Mouse (Mus musculus) spleen, adult 2 months (tissue): ENCODE measurements around the gene Angptl8. TPM values are rescaled to one million over a fixed set of nuclear protein-coding genes. Genes with fewer than 3 reads are reported as not detected.
A peak's percentile ranks its signal among the peaks of the same experiment; 100 is the strongest.

Experiments
- DNase-seq, 2 experiments: peaks; one replicate each; pipeline versions ENCODE4 v3.0.0 to v3.0.0-alpha.2; 2012 to 2021; ENCODE audit warnings: low spot score in 2 of 2, low read depth in 1 of 2
- H3K27ac ChIP-seq: fragments of 200-500 bp; 2 replicates; pipeline ENCODE4 v1.5.1; 2012; ENCODE audit warnings: low read length, inconsistent platforms; ENCODE audit not compliant: insufficient read depth
- H3K27me3 ChIP-seq: fragments of 200-500 bp; 2 replicates; pipeline ENCODE4 v1.6.1; 2012; ENCODE audit warnings: mild to moderate bottlenecking, moderate library complexity, low read length, inconsistent platforms; ENCODE audit not compliant: control insufficient read depth, insufficient read depth
- H3K36me3 ChIP-seq: fragments of 200-500 bp; 2 replicates; pipeline ENCODE4 v1.6.1; 2012; ENCODE audit warnings: mild to moderate bottlenecking, low read length, inconsistent platforms; ENCODE audit not compliant: control insufficient read depth, insufficient read depth
- H3K4me1 ChIP-seq: fragments of 200-500 bp; 2 replicates; pipeline ENCODE4 v1.6.1; 2011; ENCODE audit warnings: inconsistent platforms; ENCODE audit not compliant: control insufficient read depth, insufficient read depth, insufficient read length
- H3K4me3 ChIP-seq: fragments of 200-500 bp; 2 replicates; pipeline ENCODE4 v1.5.1; 2011; ENCODE audit warnings: mild to moderate bottlenecking, inconsistent platforms; ENCODE audit not compliant: insufficient read depth, insufficient read length; ENCODE audit errors: extremely low read depth
- CTCF ChIP-seq: fragments of 200-500 bp; IDR thresholded peaks from 2 replicates; pipeline ENCODE4 v1.5.1; 2011; ENCODE audit warnings: mild to moderate bottlenecking, inconsistent platforms; ENCODE audit not compliant: insufficient read depth, insufficient read length, insufficient replicate concordance; ENCODE audit errors: extremely low read depth
- POLR2A ChIP-seq: fragments of 200-500 bp; IDR thresholded peaks from 2 replicates; pipeline ENCODE4 v1.6.1; 2011; ENCODE audit warnings: low read depth, low read length, inconsistent platforms
- WGBS: fragments of 180-500 bp; shearing (Covaris S2); methylation state at CpG from one replicate; pipeline ENCODE4 v1.1.7; 2018; 5-methylcytosine and 5-hydroxymethylcytosine counted together
- polyA plus RNA-seq: library from polyadenylated mRNA; depleted of rRNA; stranded (reverse); fragments of >200 nt; gene quantifications from 2 replicates; pipeline ENCODE4 v1.2.3, GENCODE M21; 2012

Gene Angptl8
- polyA plus RNA-seq, 1 experiment = 0.60 TPM

DNA sequence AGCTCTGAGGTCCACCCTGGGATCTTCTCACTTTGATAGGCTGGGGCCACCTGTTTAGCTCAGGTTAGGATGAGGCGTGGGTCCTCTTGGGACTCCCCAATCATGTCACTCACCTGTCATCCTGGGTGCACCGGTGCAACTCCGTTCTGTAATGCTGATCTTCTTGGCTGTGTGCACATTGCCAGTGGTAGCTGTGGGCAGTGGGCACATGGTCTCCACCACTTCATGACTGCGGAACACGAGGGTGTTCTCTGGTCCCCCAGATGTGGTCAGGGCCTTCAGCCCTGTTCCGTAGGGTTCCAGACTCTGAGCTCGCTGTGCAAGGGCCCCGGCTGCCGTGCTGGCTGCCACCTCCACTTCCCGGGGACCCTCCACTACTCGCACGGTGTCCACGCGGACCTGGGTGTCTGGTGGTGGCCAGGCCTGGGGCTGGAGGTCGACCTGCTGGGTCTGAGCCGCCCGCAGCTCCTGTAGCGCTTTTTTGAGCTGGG, 40.9 kb upstream of the Angptl8 start:
- Histone ChIP-seq H3K36me3 (no peaks in the 10 kb centered on the region), H3K4me1 (peaks cover 8% of the 10 kb centered on the region; the same call in 1 of the 2 replicates), H3K27me3 (peaks cover 4% of the 10 kb centered on the region; the same call in 1 of the 2 replicates), H3K4me3 (no peak overlapping the region), H3K27ac (no peak overlapping the region)
- TF ChIP-seq POLR2A = no peak
- no peak for TF ChIP-seq CTCF
- WGBS = 93% methylated on average over 18 of the region's 18 CpGs
- DNase-seq = no peak

DNA sequence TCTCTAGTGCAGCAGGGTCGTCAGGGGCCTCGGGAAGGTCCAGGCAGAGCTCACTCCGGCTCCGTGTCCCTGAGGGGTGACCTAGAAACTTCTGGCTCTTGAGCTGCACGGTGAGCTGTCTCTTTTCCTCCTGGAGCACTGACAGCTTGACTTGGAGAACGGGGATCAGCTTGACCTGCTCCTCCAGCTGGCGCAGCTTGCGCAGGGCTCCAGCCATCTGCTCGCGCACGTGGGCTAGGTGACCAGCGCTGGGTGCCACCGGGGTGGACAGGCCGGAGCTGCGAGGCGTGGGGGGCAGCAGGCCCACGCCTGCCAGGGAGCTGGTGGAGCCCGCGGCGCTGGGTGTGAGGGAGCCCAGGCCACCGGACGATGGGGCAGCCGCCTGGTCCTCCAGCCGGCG, 40.4 kb upstream of the Angptl8 start:
- WGBS = 96% methylated on average over 25 of the region's 25 CpGs
- Histone ChIP-seq H3K4me1 (peaks cover 8% of the 10 kb centered on the region; the same call in 1 of the 2 replicates), H3K4me3 (no peak overlapping the region), H3K36me3 (no peaks in the 10 kb centered on the region), H3K27me3 (peaks cover 4% of the 10 kb centered on the region; the same call in 1 of the 2 replicates), H3K27ac (no peak overlapping the region)
- no peak for DNase-seq
- TF ChIP-seq POLR2A (no peak), CTCF (no peak)

DNA sequence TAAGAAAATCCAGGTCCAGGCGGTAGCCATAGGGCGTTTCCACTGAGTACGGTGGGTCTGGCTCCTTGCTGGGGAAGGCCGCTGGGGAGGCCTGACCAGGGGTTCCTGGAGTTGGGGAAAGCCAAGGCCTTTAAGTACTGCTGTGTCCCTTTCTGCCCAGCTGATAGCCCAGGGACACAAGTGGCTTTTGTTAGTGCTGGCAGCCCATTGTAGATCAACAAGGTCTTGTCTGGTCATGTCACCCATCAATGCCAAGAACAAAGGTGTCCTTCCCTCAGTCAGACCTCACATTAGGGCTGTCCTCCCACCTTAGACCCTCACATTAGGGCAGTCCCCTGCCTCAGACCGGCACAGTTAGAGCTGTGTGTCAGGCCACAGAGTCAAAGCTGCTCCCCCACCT, 39.7 kb upstream of the Angptl8 start:
- no peak for TF ChIP-seq POLR2A
- TF ChIP-seq CTCF = no peak
- no peak overlapping the region for H3K27ac ChIP-seq
- peaks cover 4% of the 10 kb centered on the region; the same call in 1 of the 2 replicates for H3K27me3 ChIP-seq
- H3K4me1 ChIP-seq = peaks cover 8% of the 10 kb centered on the region; the same call in 1 of the 2 replicates
- no peaks in the 10 kb centered on the region for H3K36me3 ChIP-seq
- no peak overlapping the region for H3K4me3 ChIP-seq
- no peak for DNase-seq
- 95% methylated on average over 5 of the region's 5 CpGs for WGBS

DNA sequence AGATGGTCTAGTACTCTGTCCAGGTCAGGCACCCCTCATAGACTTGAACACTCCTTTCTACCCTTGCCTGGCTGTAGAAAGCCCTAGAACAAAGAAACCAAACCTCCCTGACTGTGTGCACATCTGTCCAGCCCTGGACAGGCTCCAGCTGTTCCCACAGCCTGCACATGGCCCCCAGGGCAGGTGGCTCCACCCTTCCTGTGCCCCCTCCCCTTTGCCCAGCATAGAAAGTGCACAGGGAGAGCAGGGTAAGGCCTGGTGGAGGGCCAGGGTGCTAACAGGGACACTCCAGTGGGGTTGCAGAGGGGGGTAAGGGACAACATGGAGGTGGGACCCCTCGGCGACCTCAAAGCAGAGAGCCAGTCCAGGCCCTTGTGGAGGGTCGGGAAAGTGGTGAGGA, 39.1 kb upstream of the Angptl8 start:
- Histone ChIP-seq H3K4me1 (peaks cover 8% of the 10 kb centered on the region; the same call in 1 of the 2 replicates), H3K27ac (no peak overlapping the region; the same call in 1 of the 2 replicates)
- 31% methylated on average over 3 of the region's 3 CpGs for WGBS

DNA sequence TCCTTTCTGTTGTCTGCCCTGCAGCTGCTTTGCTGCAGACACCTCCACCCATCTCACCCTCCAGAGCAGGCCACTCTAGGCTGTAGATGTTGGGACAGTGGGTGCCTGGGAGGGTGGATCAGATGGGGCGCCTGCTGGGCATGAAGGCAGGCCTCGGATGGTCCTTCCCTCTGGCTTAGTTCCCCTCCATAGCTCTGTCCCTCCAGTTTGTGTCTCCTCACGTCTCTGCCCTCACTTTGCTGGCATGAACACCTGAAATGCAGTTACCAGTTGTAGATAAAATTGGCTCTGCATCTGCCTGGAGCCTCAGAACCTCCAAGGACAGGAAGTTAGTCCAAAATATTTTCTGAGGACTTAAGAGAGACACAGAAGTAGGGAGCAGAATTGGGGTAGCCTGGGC, 38.4 kb upstream of the Angptl8 start:
- Histone ChIP-seq H3K4me3 (no peak overlapping the region), H3K27me3 (peaks cover 4% of the 10 kb centered on the region; the same call in 1 of the 2 replicates), H3K36me3 (no peaks in the 10 kb centered on the region), H3K4me1 (peaks cover 8% of the 10 kb centered on the region; the same call in 1 of the 2 replicates), H3K27ac (peak overlapping the region; percentile 10; the same call in 1 of the 2 replicates)
- 78% methylated on average over 3 of the region's 3 CpGs for WGBS
- TF ChIP-seq POLR2A (no peak), CTCF (no peak)
- no peak for DNase-seq

More for the DNA sequence above, 39.1 kb upstream of the Angptl8 start:
- DNase-seq = no peak
- no peak overlapping the region for H3K4me3 ChIP-seq
- no peaks in the 10 kb centered on the region for H3K36me3 ChIP-seq
- no peak for TF ChIP-seq CTCF
- TF ChIP-seq POLR2A = no peak
- peaks cover 4% of the 10 kb centered on the region; the same call in 1 of the 2 replicates for H3K27me3 ChIP-seq

DNA sequence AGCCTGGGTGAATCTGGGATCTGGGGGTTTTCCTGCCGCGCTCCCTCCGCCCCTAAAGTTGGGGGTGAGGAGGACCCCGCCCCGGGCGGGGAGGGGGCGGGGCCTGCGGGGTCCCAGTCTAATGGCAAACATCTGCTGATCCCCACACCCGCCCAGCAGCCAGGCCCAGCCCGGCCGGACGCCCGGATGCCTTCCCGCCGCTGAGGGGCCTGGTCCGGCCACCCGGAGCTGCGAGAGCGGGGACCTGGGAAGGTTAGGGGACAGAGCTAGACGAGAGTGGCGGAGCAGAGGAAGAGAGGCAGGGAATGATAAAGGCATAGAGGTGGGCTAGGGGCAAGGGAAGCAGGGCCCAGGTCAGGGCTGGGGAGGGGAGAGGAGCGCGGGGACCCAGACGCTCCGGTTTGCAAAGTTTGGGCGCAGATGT, 37.4 kb upstream of the Angptl8 start:
- Histone ChIP-seq H3K4me3 (peak overlapping the region; percentile 79), H3K4me1 (peaks cover 8% of the 10 kb centered on the region; the same call in 1 of the 2 replicates)

DNA sequence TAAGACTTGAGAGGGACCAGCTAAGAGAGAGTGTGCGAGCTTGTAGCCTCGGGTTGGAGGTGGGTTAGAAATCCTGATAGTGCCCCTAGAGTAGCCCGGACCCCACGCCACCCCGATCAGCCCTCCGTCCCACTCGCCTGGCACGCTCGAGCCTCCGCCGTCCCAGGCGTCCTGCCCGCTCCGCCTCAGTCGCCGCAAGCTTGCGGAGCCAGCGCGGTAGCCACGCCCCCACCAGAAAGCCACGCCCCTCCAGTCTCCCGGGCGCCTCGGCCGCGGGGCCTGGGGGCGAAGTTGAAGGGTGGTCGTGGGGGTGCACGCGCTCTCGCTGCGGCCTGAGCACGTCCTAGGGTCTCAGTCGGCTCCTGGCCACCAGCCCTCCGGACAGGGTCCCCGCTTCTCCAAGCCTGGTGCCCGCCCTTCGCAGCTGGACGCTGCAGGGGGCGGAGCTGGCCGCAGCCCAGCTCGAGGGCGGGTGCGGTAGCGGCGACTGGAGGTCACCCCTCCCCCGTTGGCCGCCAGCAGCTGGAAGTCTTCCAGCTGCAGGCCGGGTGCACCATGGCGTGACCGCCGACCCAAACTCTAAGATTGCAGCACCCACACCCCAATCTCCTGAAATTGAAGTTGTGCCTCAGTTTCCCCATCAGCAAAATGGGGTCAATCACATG, 36.8 kb upstream of the Angptl8 start, which contains the start of gene Kank2:
Kank2 (minus strand) TSS at position 400 of the 665 bp plus-strand sequence.
- Histone ChIP-seq H3K4me3 (peak within 1 kb of the TSS; percentile 79), H3K27me3 (peaks cover 4% of the 10 kb centered on the region; the same call in 1 of the 2 replicates), H3K27ac (peak within 1 kb of the TSS; percentile 75), H3K36me3 (no peaks in the 10 kb centered on the region), H3K4me1 (peaks cover 8% of the 10 kb centered on the region; the same call in 1 of the 2 replicates)
- under 1% methylated on average over 51 of the region's 52 CpGs for WGBS
- peak; percentile 17 to 72 for DNase-seq
- TF ChIP-seq CTCF = no peak
- no peak for TF ChIP-seq POLR2A

More for the DNA sequence above, 37.4 kb upstream of the Angptl8 start:
- DNase-seq = peak in 1 of 2 experiments; percentile 22
- Histone ChIP-seq H3K27me3 (peaks cover 4% of the 10 kb centered on the region; the same call in 1 of the 2 replicates), H3K36me3 (no peaks in the 10 kb centered on the region), H3K27ac (peak overlapping the region; percentile 70; the same call in 1 of the 2 replicates)
- TF ChIP-seq POLR2A (no peak), CTCF (no peak)
- 6% methylated on average over 23 of the region's 26 CpGs for WGBS
